Mouse (Mus musculus): ENCODE data around the gene Sik3. TPM values are rescaled to one million over a fixed set of nuclear protein-coding genes. Genes with fewer than 3 reads are reported as not detected.

The Sik3 gene
- polyA plus RNA-seq, 1 experiment from 2014 or later: 10.1 TPM

DNA sequence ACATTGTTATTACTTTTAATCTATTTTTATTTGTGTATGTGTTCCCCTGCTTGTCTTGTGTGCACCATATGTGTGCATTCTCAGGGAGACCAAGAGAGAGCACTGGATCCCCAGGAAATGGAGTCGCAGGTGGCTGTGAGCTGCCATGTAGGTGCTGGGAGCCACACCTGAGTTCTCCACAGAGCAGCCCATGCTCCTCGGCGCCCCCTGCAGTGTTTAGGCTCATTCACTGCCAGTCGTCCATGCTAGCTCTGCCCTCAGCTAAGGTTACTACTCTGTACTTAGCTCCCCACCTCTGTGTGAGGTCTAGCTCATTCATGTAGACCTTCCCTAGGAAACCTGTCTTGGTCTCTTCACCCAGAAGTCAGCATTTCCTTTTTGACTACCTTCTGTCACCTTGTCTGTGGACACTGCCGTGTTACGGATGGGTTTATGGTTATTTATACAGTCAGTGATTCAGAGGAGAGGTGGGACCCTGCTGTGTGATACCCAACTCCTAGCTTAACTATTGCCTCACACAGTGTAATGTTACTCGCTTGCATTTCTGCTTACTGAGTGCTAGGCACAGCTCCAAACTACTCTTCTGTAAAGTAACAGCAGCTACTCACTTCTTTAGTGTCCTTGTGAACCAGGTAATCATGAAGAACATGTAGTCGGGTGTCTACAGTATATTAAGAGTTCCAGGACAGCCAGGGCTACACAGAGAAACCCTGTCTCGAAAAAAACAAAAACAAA lies 59.6 kb downstream of the Sik3 start:
- Histone ChIP-seq H3K27ac (ENCODE audit: low read depth, low read length) (no peak overlapping the region), H3K9ac (ENCODE audit: low read depth, low read length) (no peak overlapping the region), H3K9me3 (replicated peaks; ENCODE audit: control insufficient read depth, low read length) (no peaks in the 10 kb centered on the region), H3K36me3 (ENCODE audit: control insufficient read depth, insufficient read depth, low read length) (no peaks in the 10 kb centered on the region), H3K4me2 (no peak overlapping the region), H3K4me3 (ENCODE audit: low read depth, low read length) (no peak overlapping the region), H3K4me1 (ENCODE audit: control insufficient read depth, insufficient read depth, low read length) (peaks cover 6% of the 10 kb centered on the region; the same call in 1 of the 2 replicates), H3K27me3 (ENCODE audit: control insufficient read depth, insufficient read depth, low read length) (no peaks in the 10 kb centered on the region)
- ATAC-seq (replicated peaks; ENCODE audit: insufficient number of reproducible peaks, low FRiP score, low TSS enrichment): no peak
- 69% methylated on average over 9 of the region's 9 CpGs for WGBS (ENCODE audit: insufficient replicate concordance)

DNA sequence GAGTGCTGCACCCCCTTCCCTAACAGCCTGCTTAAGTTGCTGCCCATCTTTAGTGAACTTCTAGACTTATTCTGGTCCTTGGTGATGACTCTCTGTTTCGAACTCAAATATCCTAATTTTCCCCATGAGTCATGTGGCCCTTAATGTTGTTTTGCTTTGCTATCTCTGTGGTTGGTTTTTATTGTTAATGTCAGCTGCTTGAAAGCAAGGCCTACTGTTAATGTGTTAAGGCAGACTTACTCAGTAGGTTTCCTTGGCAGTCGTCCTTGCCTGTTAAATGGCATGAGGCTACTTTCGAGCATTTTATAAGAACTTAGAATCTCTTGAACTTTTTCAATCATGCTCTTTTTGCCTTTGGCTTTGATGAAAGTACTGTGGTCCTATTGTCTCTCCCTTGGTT lies 60.8 kb downstream of the Sik3 start:
- Histone ChIP-seq H3K4me3 (ENCODE audit: low read depth, low read length) (no peak overlapping the region), H3K27ac (ENCODE audit: low read depth, low read length) (no peak overlapping the region), H3K36me3 (ENCODE audit: control insufficient read depth, insufficient read depth, low read length) (no peaks in the 10 kb centered on the region), H3K9me3 (replicated peaks; ENCODE audit: control insufficient read depth, low read length) (no peaks in the 10 kb centered on the region), H3K4me1 (ENCODE audit: control insufficient read depth, insufficient read depth, low read length) (no peaks in the 10 kb centered on the region), H3K27me3 (ENCODE audit: control insufficient read depth, insufficient read depth, low read length) (no peaks in the 10 kb centered on the region), H3K9ac (ENCODE audit: low read depth, low read length) (no peak overlapping the region), H3K4me2 (no peak overlapping the region)
- no peak for ATAC-seq (replicated peaks; ENCODE audit: insufficient number of reproducible peaks, low FRiP score, low TSS enrichment)
- 71% methylated on average over 3 of the region's 3 CpGs for WGBS (ENCODE audit: insufficient replicate concordance)

- Histone ChIP-seq H3K9me3 (replicated peaks; ENCODE audit: control insufficient read depth, low read length) (no peaks in the 10 kb centered on the region), H3K27me3 (ENCODE audit: control insufficient read depth, insufficient read depth, low read length) (no peaks in the 10 kb centered on the region), H3K4me1 (ENCODE audit: control insufficient read depth, insufficient read depth, low read length) (no peaks in the 10 kb centered on the region), H3K9ac (ENCODE audit: low read depth, low read length) (no peak overlapping the region), H3K4me2 (no peak overlapping the region), H3K36me3 (ENCODE audit: control insufficient read depth, insufficient read depth, low read length) (no peaks in the 10 kb centered on the region), H3K4me3 (ENCODE audit: low read depth, low read length) (no peak overlapping the region), H3K27ac (ENCODE audit: low read depth, low read length) (no peak overlapping the region)
- ATAC-seq (replicated peaks; ENCODE audit: insufficient number of reproducible peaks, low FRiP score, low TSS enrichment): no peak
- 65% methylated on average over 2 of the region's 2 CpGs for WGBS (ENCODE audit: insufficient replicate concordance)
These were observed 63.0 kb downstream of the Sik3 start for GRCm38 (mm10) chr9:46075578-46075977.

DNA sequence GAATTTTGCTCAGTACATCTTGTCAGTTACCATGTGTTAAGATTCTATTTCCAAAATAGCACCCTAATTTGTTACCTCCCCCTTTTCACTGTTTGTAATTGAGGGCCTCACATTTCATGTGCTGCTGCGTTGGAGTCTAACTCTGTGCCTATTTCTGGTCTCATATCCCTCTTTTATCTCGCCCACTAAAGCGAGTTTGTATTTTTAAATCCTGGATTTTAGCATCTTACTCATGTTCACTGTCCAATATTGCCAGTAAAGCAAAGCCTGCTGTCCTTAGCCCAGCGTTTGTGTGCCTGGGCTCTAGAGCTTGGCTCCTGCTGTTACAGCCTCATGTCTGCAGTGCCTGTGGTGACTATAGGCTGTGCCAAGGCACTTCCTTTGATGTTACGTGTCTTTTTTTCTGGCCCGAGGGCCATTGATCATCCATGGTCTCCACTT lies 69.8 kb downstream of the Sik3 start:
- WGBS (ENCODE audit: insufficient replicate concordance): 69% methylated on average over 6 of the region's 6 CpGs
- ATAC-seq (replicated peaks; ENCODE audit: insufficient number of reproducible peaks, low FRiP score, low TSS enrichment): no peak
- no peaks in the 10 kb centered on the region for H3K4me1 ChIP-seq (ENCODE audit: control insufficient read depth, insufficient read depth, low read length)
- H3K4me2 ChIP-seq: no peak overlapping the region
- no peak overlapping the region for H3K27ac ChIP-seq (ENCODE audit: low read depth, low read length)
- H3K9ac ChIP-seq (ENCODE audit: low read depth, low read length): no peak overlapping the region
- H3K4me3 ChIP-seq (ENCODE audit: low read depth, low read length): no peak overlapping the region
- no peaks in the 10 kb centered on the region for H3K9me3 ChIP-seq (replicated peaks; ENCODE audit: control insufficient read depth, low read length)
- no peaks in the 10 kb centered on the region for H3K36me3 ChIP-seq (ENCODE audit: control insufficient read depth, insufficient read depth, low read length)
- H3K27me3 ChIP-seq (ENCODE audit: control insufficient read depth, insufficient read depth, low read length): no peaks in the 10 kb centered on the region

DNA sequence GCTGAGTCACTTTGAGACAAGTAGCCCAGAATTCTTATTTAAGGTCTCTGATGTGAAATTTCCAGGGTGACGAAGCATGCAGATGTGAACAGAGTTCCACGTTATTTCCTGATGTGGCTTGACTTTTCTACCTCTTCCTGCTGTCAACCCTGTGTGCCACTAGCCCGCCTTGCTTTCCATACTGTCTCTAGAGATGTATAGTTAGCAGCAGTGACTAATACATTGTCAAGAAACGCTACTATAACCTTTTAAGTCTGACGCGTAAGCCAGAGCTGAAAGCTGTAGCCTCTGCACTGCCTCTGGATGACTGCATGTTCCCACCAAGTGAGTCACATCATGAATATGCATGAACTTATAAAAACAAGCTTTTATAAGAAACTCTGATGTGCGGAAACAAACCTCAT lies 70.9 kb downstream of the Sik3 start:
- Histone ChIP-seq H3K4me1 (ENCODE audit: control insufficient read depth, insufficient read depth, low read length) (no peaks in the 10 kb centered on the region; the same call in 1 of the 2 replicates), H3K9me3 (replicated peaks; ENCODE audit: control insufficient read depth, low read length) (no peaks in the 10 kb centered on the region), H3K4me2 (no peak overlapping the region), H3K36me3 (ENCODE audit: control insufficient read depth, insufficient read depth, low read length) (no peaks in the 10 kb centered on the region), H3K27me3 (ENCODE audit: control insufficient read depth, insufficient read depth, low read length) (no peaks in the 10 kb centered on the region), H3K9ac (ENCODE audit: low read depth, low read length) (no peak overlapping the region), H3K4me3 (ENCODE audit: low read depth, low read length) (no peak overlapping the region), H3K27ac (ENCODE audit: low read depth, low read length) (no peak overlapping the region)
- ATAC-seq (replicated peaks; ENCODE audit: insufficient number of reproducible peaks, low FRiP score, low TSS enrichment): no peak
- WGBS (ENCODE audit: insufficient replicate concordance): 88% methylated on average over 7 of the region's 7 CpGs

DNA sequence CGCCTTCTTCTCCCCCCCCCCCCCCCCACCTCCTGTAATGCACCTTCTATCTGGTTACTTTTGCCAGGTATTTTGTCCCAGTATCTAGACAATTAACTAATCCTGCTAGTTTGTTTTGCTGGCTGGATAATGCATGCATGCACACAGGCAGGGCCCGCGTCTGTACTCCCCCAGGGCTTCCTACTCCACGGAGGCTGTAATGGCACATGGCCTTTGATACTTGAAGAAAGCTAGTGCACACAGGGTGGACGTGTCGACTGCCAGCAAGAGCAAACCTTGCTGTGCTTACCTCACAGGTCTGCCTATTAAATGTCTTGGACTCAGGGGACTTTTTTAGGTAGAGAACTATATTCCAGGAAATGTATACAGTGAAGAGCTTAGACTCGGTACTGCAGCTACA lies 73.3 kb downstream of the Sik3 start:
- H3K9me3 ChIP-seq (replicated peaks; ENCODE audit: control insufficient read depth, low read length): no peaks in the 10 kb centered on the region
- no peak overlapping the region for H3K4me2 ChIP-seq
- no peak for ATAC-seq (replicated peaks; ENCODE audit: insufficient number of reproducible peaks, low FRiP score, low TSS enrichment)
- H3K27ac ChIP-seq (ENCODE audit: low read depth, low read length): no peak overlapping the region
- no peaks in the 10 kb centered on the region; the same call in 1 of the 2 replicates for H3K4me1 ChIP-seq (ENCODE audit: control insufficient read depth, insufficient read depth, low read length)
- H3K36me3 ChIP-seq (ENCODE audit: control insufficient read depth, insufficient read depth, low read length): no peaks in the 10 kb centered on the region
- no peaks in the 10 kb centered on the region for H3K27me3 ChIP-seq (ENCODE audit: control insufficient read depth, insufficient read depth, low read length)
- no peak overlapping the region for H3K9ac ChIP-seq (ENCODE audit: low read depth, low read length)
- H3K4me3 ChIP-seq (ENCODE audit: low read depth, low read length): no peak overlapping the region
- WGBS (ENCODE audit: insufficient replicate concordance): 79% methylated on average over 7 of the region's 7 CpGs

- no peak overlapping the region for H3K4me3 ChIP-seq (ENCODE audit: low read depth, low read length)
- H3K4me1 ChIP-seq (ENCODE audit: control insufficient read depth, insufficient read depth, low read length): no peaks in the 10 kb centered on the region; the same call in 1 of the 2 replicates
- H3K9me3 ChIP-seq (replicated peaks; ENCODE audit: control insufficient read depth, low read length): no peaks in the 10 kb centered on the region
- ATAC-seq (replicated peaks; ENCODE audit: insufficient number of reproducible peaks, low FRiP score, low TSS enrichment): no peak
- WGBS (ENCODE audit: insufficient replicate concordance): 76% methylated on average over 3 of the region's 3 CpGs
- no peaks in the 10 kb centered on the region for H3K36me3 ChIP-seq (ENCODE audit: control insufficient read depth, insufficient read depth, low read length)
- no peak overlapping the region for H3K9ac ChIP-seq (ENCODE audit: low read depth, low read length)
- H3K4me2 ChIP-seq: no peak overlapping the region
- no peaks in the 10 kb centered on the region for H3K27me3 ChIP-seq (ENCODE audit: control insufficient read depth, insufficient read depth, low read length)
- H3K27ac ChIP-seq (ENCODE audit: low read depth, low read length): no peak overlapping the region
These were observed 74.2 kb downstream of the Sik3 start for GRCm38 (mm10) chr9:46086826-46087225.

- Histone ChIP-seq H3K36me3 (ENCODE audit: control insufficient read depth, insufficient read depth, low read length) (no peaks in the 10 kb centered on the region), H3K4me1 (ENCODE audit: control insufficient read depth, insufficient read depth, low read length) (no peaks in the 10 kb centered on the region; the same call in 1 of the 2 replicates), H3K27me3 (ENCODE audit: control insufficient read depth, insufficient read depth, low read length) (no peaks in the 10 kb centered on the region), H3K9ac (ENCODE audit: low read depth, low read length) (no peak overlapping the region), H3K4me3 (ENCODE audit: low read depth, low read length) (no peak overlapping the region), H3K9me3 (replicated peaks; ENCODE audit: control insufficient read depth, low read length) (no peaks in the 10 kb centered on the region), H3K27ac (ENCODE audit: low read depth, low read length) (no peak overlapping the region), H3K4me2 (no peak overlapping the region)
- ATAC-seq (replicated peaks; ENCODE audit: insufficient number of reproducible peaks, low FRiP score, low TSS enrichment): no peak
- WGBS (ENCODE audit: insufficient replicate concordance): 81% methylated on average over 5 of the region's 5 CpGs
These were observed 74.8 kb downstream of the Sik3 start for GRCm38 (mm10) chr9:46087461-46087860.

DNA sequence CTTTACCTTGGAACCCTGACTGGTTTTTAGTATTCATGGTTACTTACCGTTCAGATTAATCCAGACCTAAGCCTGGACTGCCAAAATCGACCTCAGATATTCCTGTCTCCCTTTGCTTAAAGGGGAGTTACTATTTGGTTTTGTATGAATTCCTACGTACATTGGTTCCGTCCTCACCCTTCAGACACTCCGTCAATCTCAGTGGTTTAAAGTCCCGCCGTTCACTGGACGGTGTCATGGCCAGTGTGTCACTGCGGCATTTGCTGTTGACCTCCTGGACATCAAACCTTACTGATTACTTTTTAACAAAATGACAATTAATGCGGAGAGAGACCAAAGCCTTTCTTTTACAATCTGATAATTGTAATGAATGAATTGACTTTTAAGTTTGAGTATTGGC lies 76.1 kb downstream of the Sik3 start:
- Histone ChIP-seq H3K4me3 (ENCODE audit: low read depth, low read length) (no peak overlapping the region), H3K9ac (ENCODE audit: low read depth, low read length) (no peak overlapping the region), H3K9me3 (replicated peaks; ENCODE audit: control insufficient read depth, low read length) (no peaks in the 10 kb centered on the region), H3K4me1 (ENCODE audit: control insufficient read depth, insufficient read depth, low read length) (no peaks in the 10 kb centered on the region; the same call in 1 of the 2 replicates), H3K4me2 (no peak overlapping the region), H3K27me3 (ENCODE audit: control insufficient read depth, insufficient read depth, low read length) (no peaks in the 10 kb centered on the region), H3K27ac (ENCODE audit: low read depth, low read length) (no peak overlapping the region), H3K36me3 (ENCODE audit: control insufficient read depth, insufficient read depth, low read length) (no peaks in the 10 kb centered on the region)
- WGBS (ENCODE audit: insufficient replicate concordance): 82% methylated on average over 10 of the region's 10 CpGs
- ATAC-seq (replicated peaks; ENCODE audit: insufficient number of reproducible peaks, low FRiP score, low TSS enrichment): no peak
